Mouse (Mus musculus): Measurements from ENCODE around the gene Dennd1a. TPM values are rescaled to one million over a fixed set of nuclear protein-coding genes. Genes with fewer than 3 reads are reported as not detected.

The Dennd1a gene
- polyA plus RNA-seq, 1 experiment = 20.8 TPM

- Histone ChIP-seq H3K4me3 (replicated peaks; ENCODE audit: extremely low read depth, low read depth, low read length) (no peak overlapping the region), H3K4me1 (ENCODE audit: control insufficient read depth, insufficient read depth, low read length) (peaks cover 4% of the 10 kb centered on the region)
- 77% methylated on average over 2 of the region's 2 CpGs for WGBS
- TF ChIP-seq CTCF (IDR thresholded peaks at IDR 0.05; ENCODE audit: insufficient read depth, low read length) (no peak), POLR2A (IDR thresholded peaks at IDR 0.05; ENCODE audit: borderline replicate concordance, extremely low read depth, low read depth, low read length) (no peak)
- DNase-seq = no peak
These were observed 518.3 kb downstream of the Dennd1a start for GRCm38 (mm10) chr2:37768903-37769302.

DNA sequence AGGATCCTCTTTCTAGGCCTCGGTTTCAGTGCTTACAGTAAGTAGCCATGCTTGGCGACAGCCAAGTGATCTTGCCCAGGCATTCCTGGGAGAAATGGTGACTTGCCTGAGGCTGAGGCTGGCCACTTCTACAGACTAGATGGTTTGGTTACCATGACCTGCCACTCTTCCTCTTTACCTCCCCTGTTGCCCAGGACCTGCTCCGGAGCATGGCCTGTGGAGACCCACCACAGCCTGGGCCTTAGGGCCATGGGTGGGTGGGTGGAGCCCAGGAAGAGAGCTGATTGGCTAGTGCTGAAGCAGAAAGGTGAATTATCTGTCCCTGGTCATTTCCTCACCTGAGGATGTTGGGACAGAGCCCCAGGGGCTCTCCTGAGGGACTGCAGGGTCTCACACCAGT, 519.5 kb downstream of the Dennd1a start:
- Histone ChIP-seq H3K4me3 (replicated peaks; ENCODE audit: extremely low read depth, low read depth, low read length) (no peak overlapping the region), H3K4me1 (ENCODE audit: control insufficient read depth, insufficient read depth, low read length) (peaks cover 4% of the 10 kb centered on the region)
- 83% methylated on average over 3 of the region's 3 CpGs for WGBS
- no peak for TF ChIP-seq CTCF (IDR thresholded peaks at IDR 0.05; ENCODE audit: insufficient read depth, low read length)
- no peak for TF ChIP-seq POLR2A (IDR thresholded peaks at IDR 0.05; ENCODE audit: borderline replicate concordance, extremely low read depth, low read depth, low read length)
- DNase-seq = no peak

DNA sequence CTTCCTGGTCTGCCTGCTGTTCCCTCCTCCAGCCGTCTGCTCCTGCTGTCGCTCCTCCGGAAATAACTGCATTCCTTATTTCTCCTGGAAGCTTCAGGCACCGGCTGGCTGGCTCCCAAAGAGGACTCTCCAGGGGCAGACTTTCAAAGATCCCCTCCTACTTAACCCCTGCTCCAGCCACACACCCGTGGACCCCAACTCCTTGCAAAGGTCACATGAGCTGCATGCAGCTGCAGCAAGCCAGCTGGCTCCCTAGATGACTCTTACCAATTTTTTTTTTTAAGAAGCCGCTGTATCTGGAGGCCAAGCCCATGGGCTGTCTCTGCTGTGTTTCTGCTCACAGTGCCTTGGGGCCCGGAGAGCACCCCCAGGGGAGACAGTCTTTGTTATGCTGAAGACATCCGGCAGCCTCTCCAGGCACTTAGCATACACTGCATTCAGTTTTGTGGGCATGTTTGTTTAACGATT, 520.1 kb downstream of the Dennd1a start:
- WGBS = 13% methylated on average over 9 of the region's 9 CpGs
- Histone ChIP-seq H3K4me3 (replicated peaks; ENCODE audit: extremely low read depth, low read depth, low read length) (no peak overlapping the region), H3K4me1 (ENCODE audit: control insufficient read depth, insufficient read depth, low read length) (peaks cover 4% of the 10 kb centered on the region)
- no peak for DNase-seq
- TF ChIP-seq CTCF (IDR thresholded peaks at IDR 0.05; ENCODE audit: insufficient read depth, low read length) (no peak), POLR2A (IDR thresholded peaks at IDR 0.05; ENCODE audit: borderline replicate concordance, extremely low read depth, low read depth, low read length) (no peak)

DNA sequence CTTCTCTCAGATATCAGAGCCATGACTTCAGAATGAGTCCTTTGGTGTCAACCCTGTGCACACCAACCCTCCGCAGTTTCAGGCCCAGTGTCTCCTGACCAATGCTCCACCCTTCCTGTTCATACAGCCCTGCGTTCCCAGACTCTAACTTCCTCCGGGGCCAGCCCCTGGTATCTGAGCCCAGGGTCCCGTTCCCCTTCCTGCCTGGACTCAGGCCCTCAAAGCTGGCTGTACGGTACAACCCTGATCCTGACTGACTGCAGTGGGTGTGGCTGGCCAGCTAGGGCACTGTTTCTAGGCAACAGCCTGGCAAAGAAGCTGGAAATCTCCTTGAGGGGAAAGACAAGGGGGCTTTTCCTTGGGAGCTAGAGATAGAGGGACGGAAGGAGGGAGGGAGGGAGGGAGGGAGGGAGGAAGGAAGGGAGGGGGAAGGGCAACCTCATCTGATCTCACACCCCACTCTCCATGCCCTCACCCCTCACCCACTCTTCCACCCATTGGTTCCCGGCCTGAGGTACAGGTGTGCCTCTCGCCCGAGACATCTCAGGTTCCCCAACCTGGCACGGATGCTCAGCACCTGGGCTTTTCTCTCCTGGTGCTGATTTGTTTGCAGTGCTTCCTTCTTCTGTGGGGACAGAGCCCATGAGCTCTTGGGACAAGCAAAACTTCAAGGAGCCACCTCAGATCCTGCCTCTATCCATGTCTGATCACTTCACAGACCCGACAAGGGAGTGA, 521.0 kb downstream of the Dennd1a start:
- no peak for TF ChIP-seq CTCF (IDR thresholded peaks at IDR 0.05; ENCODE audit: insufficient read depth, low read length)
- TF ChIP-seq POLR2A (IDR thresholded peaks at IDR 0.05; ENCODE audit: borderline replicate concordance, extremely low read depth, low read depth, low read length) = no peak
- no peak for DNase-seq
- Histone ChIP-seq H3K4me1 (ENCODE audit: control insufficient read depth, insufficient read depth, low read length) (peaks cover 4% of the 10 kb centered on the region), H3K4me3 (replicated peaks; ENCODE audit: extremely low read depth, low read depth, low read length) (no peak overlapping the region)
- WGBS = 39% methylated on average over 11 of the region's 11 CpGs

GRCm38 (mm10) chr2:37765082-37765483, 522.1 kb downstream of the Dennd1a start:
- TF ChIP-seq POLR2A (IDR thresholded peaks at IDR 0.05; ENCODE audit: borderline replicate concordance, extremely low read depth, low read depth, low read length) = no peak
- no peak for TF ChIP-seq CTCF (IDR thresholded peaks at IDR 0.05; ENCODE audit: insufficient read depth, low read length)
- no peak for DNase-seq
- H3K4me3 ChIP-seq (replicated peaks; ENCODE audit: extremely low read depth, low read depth, low read length) = no peak overlapping the region
- peaks cover 4% of the 10 kb centered on the region for H3K4me1 ChIP-seq (ENCODE audit: control insufficient read depth, insufficient read depth, low read length)
- 69% methylated on average over 21 of the region's 21 CpGs for WGBS

DNA sequence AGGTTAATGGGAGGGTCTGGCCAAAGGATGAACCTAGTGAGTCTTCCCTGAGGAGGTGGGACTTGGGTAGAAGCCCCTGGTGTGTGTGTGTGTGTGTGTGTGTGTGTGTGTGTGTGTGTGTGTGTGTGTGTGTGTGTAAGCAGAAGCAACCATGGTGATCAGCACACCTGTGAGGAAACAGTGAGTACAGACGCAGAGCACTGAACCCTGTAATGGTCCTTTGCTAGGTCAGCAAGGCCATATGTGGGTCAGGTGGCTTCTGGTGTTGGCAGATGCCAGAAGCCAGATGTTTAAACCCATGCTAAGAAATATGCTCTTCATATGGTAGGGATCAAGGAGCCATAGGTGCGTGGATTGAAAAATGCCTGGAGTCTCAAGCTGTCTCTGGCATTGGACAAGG, 522.7 kb downstream of the Dennd1a start:
- no peak overlapping the region for H3K4me3 ChIP-seq (replicated peaks; ENCODE audit: extremely low read depth, low read depth, low read length)
- no peak for DNase-seq
- WGBS = 94% methylated on average over 2 of the region's 2 CpGs
- peaks cover 4% of the 10 kb centered on the region for H3K4me1 ChIP-seq (ENCODE audit: control insufficient read depth, insufficient read depth, low read length)
- TF ChIP-seq POLR2A (IDR thresholded peaks at IDR 0.05; ENCODE audit: borderline replicate concordance, extremely low read depth, low read depth, low read length) (no peak), CTCF (IDR thresholded peaks at IDR 0.05; ENCODE audit: insufficient read depth, low read length) (no peak)

DNA sequence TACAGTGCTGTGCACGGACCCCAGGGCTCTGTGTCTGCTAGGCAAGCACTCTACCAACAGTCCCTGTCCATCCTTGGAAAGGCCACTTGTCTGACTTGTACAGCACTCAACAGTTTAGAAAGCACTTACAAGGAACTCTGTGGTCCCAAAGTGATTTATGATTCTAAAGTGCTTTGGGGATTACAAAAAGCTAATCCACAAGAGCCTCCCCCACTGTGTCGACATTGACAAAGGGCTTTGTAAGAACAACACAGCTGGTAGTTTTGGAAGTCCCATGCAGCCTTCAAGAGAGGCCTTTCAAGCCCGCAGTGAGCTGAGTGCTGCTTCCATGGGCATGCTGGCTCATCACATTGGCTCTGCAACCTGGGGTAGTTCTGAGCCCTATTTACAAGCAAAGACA, 523.6 kb downstream of the Dennd1a start:
- no peak overlapping the region for H3K4me3 ChIP-seq (replicated peaks; ENCODE audit: extremely low read depth, low read depth, low read length)
- peaks cover 4% of the 10 kb centered on the region for H3K4me1 ChIP-seq (ENCODE audit: control insufficient read depth, insufficient read depth, low read length)
- no peak for DNase-seq
- 53% methylated on average over 3 of the region's 3 CpGs for WGBS
- no peak for TF ChIP-seq CTCF (IDR thresholded peaks at IDR 0.05; ENCODE audit: insufficient read depth, low read length)
- no peak for TF ChIP-seq POLR2A (IDR thresholded peaks at IDR 0.05; ENCODE audit: borderline replicate concordance, extremely low read depth, low read depth, low read length)

DNA sequence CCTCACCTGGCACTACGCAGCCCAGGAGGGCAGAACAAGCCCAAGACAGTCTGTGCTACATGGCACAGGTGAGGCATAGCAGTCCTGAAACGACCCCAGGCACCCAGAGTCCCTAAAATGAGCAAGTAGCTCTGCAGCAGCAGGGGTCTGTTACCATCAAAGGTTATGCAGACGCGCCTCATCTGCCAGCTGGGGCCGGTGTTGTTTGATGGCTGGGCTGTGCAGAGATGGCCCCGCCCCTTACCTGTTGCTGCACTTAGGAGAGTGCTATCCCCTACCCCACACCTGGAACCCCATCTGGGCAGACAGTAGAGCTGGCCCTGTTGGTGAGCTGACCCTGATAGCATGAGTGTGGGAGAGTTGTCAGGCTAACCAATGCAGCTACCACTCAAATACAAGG, 526.6 kb downstream of the Dennd1a start:
- 80% methylated on average over 6 of the region's 6 CpGs for WGBS
- TF ChIP-seq CTCF (IDR thresholded peaks at IDR 0.05; ENCODE audit: insufficient read depth, low read length) = no peak
- TF ChIP-seq POLR2A (IDR thresholded peaks at IDR 0.05; ENCODE audit: borderline replicate concordance, extremely low read depth, low read depth, low read length) = no peak
- Histone ChIP-seq H3K4me1 (ENCODE audit: control insufficient read depth, insufficient read depth, low read length) (no peaks in the 10 kb centered on the region), H3K4me3 (replicated peaks; ENCODE audit: extremely low read depth, low read depth, low read length) (no peak overlapping the region)
- DNase-seq = no peak

- TF ChIP-seq CTCF (IDR thresholded peaks at IDR 0.05; ENCODE audit: insufficient read depth, low read length) (no peak), POLR2A (IDR thresholded peaks at IDR 0.05; ENCODE audit: borderline replicate concordance, extremely low read depth, low read depth, low read length) (no peak)
- H3K4me3 ChIP-seq (replicated peaks; ENCODE audit: extremely low read depth, low read depth, low read length) = no peak overlapping the region
- 43% methylated on average over 21 of the region's 21 CpGs for WGBS
- peak; percentile 22 for DNase-seq
- H3K4me1 ChIP-seq (ENCODE audit: control insufficient read depth, insufficient read depth, low read length) = no peaks in the 10 kb centered on the region
These were observed 528.7 kb downstream of the Dennd1a start for GRCm38 (mm10) chr2:37758343-37759015.

DNA sequence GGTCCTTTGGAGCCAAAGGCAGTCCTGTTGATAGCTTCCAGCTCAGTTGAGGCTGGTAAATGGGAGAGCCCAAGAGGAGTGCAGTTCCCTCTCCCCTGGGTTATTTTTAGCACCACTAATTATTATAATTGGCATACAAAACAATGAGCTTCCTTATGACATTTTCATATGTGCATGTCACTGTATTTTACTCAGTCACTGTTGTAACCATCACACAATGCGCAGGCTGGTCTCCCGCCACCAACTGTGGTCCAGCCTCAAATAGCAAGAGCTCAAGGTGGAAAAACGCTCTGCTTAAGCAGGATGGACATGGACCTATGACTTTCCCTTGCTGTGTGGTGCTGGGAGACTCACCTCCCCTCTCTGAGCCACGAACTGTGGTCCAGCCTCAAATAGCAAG, 529.4 kb downstream of the Dennd1a start:
- TF ChIP-seq POLR2A (IDR thresholded peaks at IDR 0.05; ENCODE audit: borderline replicate concordance, extremely low read depth, low read depth, low read length) (no peak), CTCF (IDR thresholded peaks at IDR 0.05; ENCODE audit: insufficient read depth, low read length) (no peak)
- WGBS = 93% methylated on average over 4 of the region's 4 CpGs
- H3K4me3 ChIP-seq (replicated peaks; ENCODE audit: extremely low read depth, low read depth, low read length) = no peak overlapping the region
- DNase-seq = no peak
- H3K4me1 ChIP-seq (ENCODE audit: control insufficient read depth, insufficient read depth, low read length) = no peaks in the 10 kb centered on the region
